Mouse (Mus musculus) liver, embryonic 15.5 days (tissue): ENCODE measurements around the gene Gpr18. TPM values are rescaled to one million over a fixed set of nuclear protein-coding genes. Genes with fewer than 3 reads are reported as not detected.

Experiments used
- ATAC-seq: fragments of 200-750 bp; cut with Nextera tagmentation; 2 replicates; pipeline ENCODE4 v1.8.0; 2017; ENCODE audit warnings: moderate number of reproducible peaks, mild to moderate bottlenecking, moderate library complexity; ENCODE audit not compliant: insufficient read depth
- H3K27ac ChIP-seq: fragments of 300-500 bp; sonication (generic); replicated peaks from 2 replicates; pipeline ENCODE4 v1.5.1; 2015; ENCODE audit warnings: mild to moderate bottlenecking, inconsistent platforms
- H3K27me3 ChIP-seq: fragments of 300-500 bp; sonication (generic); 2 replicates; pipeline ENCODE4 v1.6.1; 2015; ENCODE audit warnings: mild to moderate bottlenecking, inconsistent platforms
- H3K36me3 ChIP-seq: fragments of 300-500 bp; sonication (generic); replicated peaks from 2 replicates; pipeline ENCODE4 v1.6.1; 2015; ENCODE audit warnings: moderate library complexity, mild to moderate bottlenecking, inconsistent platforms
- H3K4me1 ChIP-seq: fragments of 300-500 bp; sonication (generic); replicated peaks from 2 replicates; pipeline ENCODE4 v1.6.1; 2015; ENCODE audit warnings: inconsistent platforms
- H3K4me2 ChIP-seq: fragments of 300-500 bp; sonication (generic); 2 replicates; pipeline ENCODE4 v1.6.1; 2015; ENCODE audit warnings: moderate library complexity, mild to moderate bottlenecking, inconsistent platforms
- H3K4me3 ChIP-seq: fragments of 300-500 bp; sonication (generic); replicated peaks from 2 replicates; pipeline ENCODE4 v1.5.1; 2015; ENCODE audit warnings: mild to moderate bottlenecking, inconsistent platforms
- H3K9ac ChIP-seq: fragments of 300-500 bp; sonication (generic); 2 replicates; pipeline ENCODE4 v1.6.1; 2015; ENCODE audit warnings: moderate library complexity, mild to moderate bottlenecking, inconsistent platforms
- H3K9me3 ChIP-seq: fragments of 300-500 bp; sonication (generic); replicated peaks from 2 replicates; pipeline ENCODE4 v1.6.1; 2016; ENCODE audit warnings: inconsistent platforms
- WGBS: fragments of 180-500 bp; shearing (Covaris S2); methylation state at CpG from one replicate; pipeline ENCODE4 v1.1.7; 2015; ENCODE audit warnings: mixed read lengths; ENCODE audit not compliant: insufficient replicate concordance; 5-methylcytosine and 5-hydroxymethylcytosine counted together
- polyA plus RNA-seq: library from polyadenylated mRNA; unstranded; fragments of >200 nt; fragmentation: Nextera tagmentation; extraction: Ambion mirVana; gene quantifications from 2 replicates; pipeline ENCODE4 v1.2.1, GENCODE M21; 2015

Gpr18 gene
- polyA plus RNA-seq, 1 experiment from 2014 or later: 0.13 TPM

DNA sequence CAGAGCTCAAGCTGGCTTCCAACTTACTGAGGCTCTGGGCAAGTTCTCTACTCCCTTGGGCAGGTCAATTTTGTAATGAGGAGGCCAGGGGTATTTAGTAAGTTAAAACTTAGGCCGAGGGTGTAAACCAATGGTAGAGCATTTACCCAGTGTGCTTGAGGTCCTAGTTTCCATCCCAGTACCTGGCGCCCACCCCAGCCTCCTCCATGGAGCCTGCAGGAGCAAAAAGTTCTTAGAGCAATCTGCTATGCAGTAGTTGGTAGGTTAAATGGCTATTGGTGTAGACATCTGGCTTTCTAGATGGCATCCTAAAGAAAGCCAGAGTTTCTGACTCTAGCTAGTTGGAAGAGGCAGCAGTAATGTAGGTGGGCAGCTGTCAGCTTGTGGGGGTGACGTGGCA, 33.9 kb upstream of the Gpr18 start:
- Histone ChIP-seq H3K9me3 (no peaks in the 10 kb centered on the region), H3K4me2 (no peak overlapping the region), H3K4me3 (no peak overlapping the region), H3K4me1 (peaks cover 9% of the 10 kb centered on the region), H3K36me3 (peaks cover 6% of the 10 kb centered on the region; the same call in 1 of the 2 replicates), H3K9ac (no peak overlapping the region), H3K27ac (no peak overlapping the region), H3K27me3 (no peaks in the 10 kb centered on the region)
- WGBS: 69% methylated on average over 3 of the region's 3 CpGs
- ATAC-seq: no peak

DNA sequence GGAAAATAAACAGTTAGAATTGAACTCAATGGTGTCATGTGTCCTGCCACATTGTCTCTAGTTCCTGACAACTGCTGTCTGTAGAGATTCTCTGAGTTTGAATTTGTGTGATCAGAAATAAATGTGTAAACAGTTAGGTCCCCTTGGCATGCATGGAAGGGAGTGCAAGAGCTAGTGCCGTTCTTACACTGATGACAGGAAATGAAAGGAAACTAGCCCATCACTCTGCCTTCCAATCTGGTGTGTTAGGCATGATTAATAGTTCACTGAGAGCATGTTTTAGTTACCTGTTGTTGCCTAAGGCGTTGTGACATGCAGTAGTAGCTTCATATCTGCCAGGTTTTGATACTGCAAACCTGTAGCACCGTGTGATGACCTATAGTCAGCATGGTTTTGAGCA, 32.4 kb upstream of the Gpr18 start:
- Histone ChIP-seq H3K4me3 (no peak overlapping the region), H3K9ac (no peak overlapping the region), H3K27me3 (no peaks in the 10 kb centered on the region), H3K4me1 (peaks cover 9% of the 10 kb centered on the region), H3K36me3 (no peaks in the 10 kb centered on the region), H3K9me3 (no peaks in the 10 kb centered on the region), H3K27ac (no peak overlapping the region), H3K4me2 (no peak overlapping the region)
- WGBS: 59% methylated on average over 3 of the region's 3 CpGs
- no peak for ATAC-seq

DNA sequence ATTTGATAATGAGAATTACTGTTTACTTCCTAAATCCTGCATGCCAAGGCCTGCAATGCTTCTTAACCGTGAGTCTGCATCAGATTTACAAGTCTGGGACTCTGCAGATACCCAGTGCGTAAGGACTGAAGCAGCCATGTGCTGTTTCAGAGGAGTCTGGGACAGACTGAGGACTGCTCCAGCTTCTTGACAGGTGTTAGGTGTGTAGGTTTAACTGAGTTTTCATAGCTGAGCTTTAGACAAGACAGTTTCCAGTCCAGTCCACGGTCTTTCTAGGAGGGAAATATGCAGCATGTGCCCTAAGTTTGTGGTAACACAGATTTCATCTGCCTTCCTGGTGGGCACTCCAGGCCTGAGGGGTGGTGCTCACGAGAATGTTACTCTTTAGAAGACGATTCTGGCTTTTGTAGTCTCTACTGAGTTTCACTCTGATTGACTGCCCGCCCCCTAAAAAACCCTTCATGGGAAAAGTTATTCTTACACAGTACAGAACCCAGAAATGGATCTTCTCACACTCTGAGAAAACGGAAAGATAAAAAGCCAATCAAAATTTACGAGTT, 31.7 kb upstream of the Gpr18 start:
- Histone ChIP-seq H3K4me3 (no peak overlapping the region), H3K4me1 (peaks cover 9% of the 10 kb centered on the region), H3K27ac (no peak overlapping the region), H3K4me2 (no peak overlapping the region), H3K27me3 (no peaks in the 10 kb centered on the region), H3K9ac (no peak overlapping the region), H3K36me3 (no peaks in the 10 kb centered on the region), H3K9me3 (no peaks in the 10 kb centered on the region)
- no peak for ATAC-seq
- WGBS: 51% methylated on average over 8 of the region's 8 CpGs

DNA sequence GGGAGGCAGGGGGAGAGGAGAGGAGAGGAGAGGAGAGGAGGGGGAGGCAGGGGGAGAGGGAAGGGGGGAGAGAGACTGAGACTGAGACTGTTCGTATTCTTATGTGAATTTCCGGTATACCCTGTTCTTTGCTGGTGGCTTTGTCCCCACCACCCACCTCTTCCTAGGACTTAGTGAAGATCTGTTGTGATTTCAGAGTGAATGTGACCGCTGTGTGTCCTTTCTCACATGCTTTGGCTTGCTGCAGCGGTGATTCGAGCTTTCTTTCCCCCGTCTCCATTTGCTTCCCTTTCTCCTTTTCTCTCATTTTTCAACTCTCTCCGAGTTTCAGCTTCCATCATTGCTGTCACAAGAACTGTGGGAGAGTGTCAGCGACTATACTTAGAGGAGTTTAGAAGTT, 31.1 kb upstream of the Gpr18 start:
- H3K9me3 ChIP-seq: no peaks in the 10 kb centered on the region
- no peak for ATAC-seq
- no peaks in the 10 kb centered on the region for H3K27me3 ChIP-seq
- no peak overlapping the region for H3K4me3 ChIP-seq
- no peak overlapping the region for H3K4me2 ChIP-seq
- no peak overlapping the region for H3K9ac ChIP-seq
- WGBS: 56% methylated on average over 8 of the region's 8 CpGs
- H3K4me1 ChIP-seq: peaks cover 5% of the 10 kb centered on the region
- no peak overlapping the region for H3K27ac ChIP-seq
- no peaks in the 10 kb centered on the region for H3K36me3 ChIP-seq

DNA sequence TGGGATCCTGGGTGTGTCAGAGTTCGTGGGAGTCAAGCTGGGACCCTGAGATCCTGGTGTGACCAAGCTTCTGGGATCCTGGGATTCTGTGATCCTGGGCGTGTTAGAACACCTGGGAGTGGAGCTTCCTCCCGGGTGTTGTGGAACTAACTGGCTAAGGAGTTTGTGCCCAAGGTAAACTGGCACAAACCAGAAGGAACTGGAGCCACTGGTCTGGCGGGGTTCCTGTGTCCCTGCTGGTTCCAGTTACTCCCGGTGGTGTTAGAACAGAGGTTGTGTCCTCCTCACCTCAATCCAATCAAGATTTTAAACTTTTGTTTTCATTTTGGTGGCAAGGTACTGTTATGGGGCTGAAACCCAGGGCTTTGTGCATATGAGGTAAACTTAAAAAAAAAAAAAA, 30.6 kb upstream of the Gpr18 start:
- no peak overlapping the region for H3K4me3 ChIP-seq
- no peaks in the 10 kb centered on the region for H3K9me3 ChIP-seq
- H3K27ac ChIP-seq: no peak overlapping the region
- H3K4me1 ChIP-seq: no peaks in the 10 kb centered on the region
- no peaks in the 10 kb centered on the region for H3K27me3 ChIP-seq
- WGBS: 64% methylated on average over 5 of the region's 5 CpGs
- ATAC-seq: no peak
- no peaks in the 10 kb centered on the region for H3K36me3 ChIP-seq
- H3K4me2 ChIP-seq: no peak overlapping the region
- no peak overlapping the region for H3K9ac ChIP-seq

DNA sequence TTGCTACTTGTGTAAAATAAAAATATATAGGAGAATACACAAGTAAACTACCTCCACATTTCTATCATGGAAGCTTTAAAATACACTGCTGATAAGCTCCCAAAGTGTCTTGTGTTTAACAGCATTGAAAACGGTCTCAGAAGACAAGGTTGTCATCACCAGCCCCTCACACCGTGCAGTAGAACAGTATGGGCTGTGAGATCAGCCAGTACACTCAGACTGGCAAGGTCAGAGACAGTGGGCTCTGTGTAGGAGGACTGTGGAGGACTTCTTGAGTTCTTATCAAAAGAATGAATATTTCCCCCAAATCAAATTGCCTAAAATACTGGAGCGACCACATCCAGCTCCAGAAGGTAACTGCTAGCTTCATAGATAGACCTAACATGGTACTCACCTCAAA, 24.0 kb upstream of the Gpr18 start:
- Histone ChIP-seq H3K4me1 (peaks cover 14% of the 10 kb centered on the region), H3K4me3 (no peak overlapping the region), H3K27me3 (no peaks in the 10 kb centered on the region), H3K4me2 (no peak overlapping the region), H3K9me3 (no peaks in the 10 kb centered on the region; the same call in 1 of the 2 replicates), H3K27ac (no peak overlapping the region), H3K9ac (no peak overlapping the region), H3K36me3 (0 out of 2 replicates have a peak, but pooled peaks cover 9% of the 10 kb centered on the region)
- WGBS: 69% methylated on average over 3 of the region's 3 CpGs
- no peak for ATAC-seq

DNA sequence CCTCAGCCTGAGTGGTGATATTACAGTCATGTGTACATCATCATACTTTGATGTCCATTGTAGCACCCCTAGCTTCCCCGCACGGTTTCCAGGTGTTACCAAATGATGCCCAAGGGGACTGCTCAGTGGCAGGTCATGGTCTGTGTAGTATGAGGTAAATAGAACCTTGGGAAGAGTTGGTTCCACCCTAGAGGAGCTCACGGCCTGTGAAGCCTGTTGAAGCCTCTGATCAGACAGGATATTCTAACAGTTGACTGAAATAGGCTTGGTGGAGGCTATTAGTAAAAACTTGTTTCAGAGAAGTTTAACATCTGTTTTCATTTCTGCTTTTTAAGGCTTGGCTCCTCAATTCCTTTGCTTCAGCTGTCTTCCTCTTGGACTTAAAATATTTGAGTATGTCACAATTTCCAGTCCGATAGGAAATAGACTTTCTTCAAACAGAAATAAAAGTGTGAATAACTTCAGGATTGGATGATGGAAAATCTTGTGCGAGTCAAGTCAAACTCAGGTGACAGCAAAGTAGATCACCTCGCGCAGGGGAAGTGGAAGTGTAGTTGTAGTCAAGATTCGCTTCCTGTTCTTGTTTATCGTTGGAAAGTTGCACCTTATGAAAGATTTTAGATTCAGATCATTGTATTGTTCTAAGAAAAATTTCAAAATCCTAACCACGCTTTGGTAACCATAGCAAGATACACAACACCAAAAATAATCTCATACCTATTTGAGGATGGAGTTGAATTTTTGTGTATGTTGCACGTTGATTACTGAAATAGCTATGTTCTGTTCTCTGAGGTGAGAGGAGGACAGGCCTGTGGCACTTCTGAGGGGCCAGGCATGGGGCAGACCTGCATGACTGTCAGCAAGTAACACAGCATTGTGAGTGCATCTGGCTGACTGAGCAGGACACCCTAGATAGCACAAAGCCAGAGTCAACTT, 22.9 kb upstream of the Gpr18 start:
- 0 out of 2 replicates have a peak overlapping the region, but pooled peaks have one; percentile 16 for H3K27ac ChIP-seq

DNA sequence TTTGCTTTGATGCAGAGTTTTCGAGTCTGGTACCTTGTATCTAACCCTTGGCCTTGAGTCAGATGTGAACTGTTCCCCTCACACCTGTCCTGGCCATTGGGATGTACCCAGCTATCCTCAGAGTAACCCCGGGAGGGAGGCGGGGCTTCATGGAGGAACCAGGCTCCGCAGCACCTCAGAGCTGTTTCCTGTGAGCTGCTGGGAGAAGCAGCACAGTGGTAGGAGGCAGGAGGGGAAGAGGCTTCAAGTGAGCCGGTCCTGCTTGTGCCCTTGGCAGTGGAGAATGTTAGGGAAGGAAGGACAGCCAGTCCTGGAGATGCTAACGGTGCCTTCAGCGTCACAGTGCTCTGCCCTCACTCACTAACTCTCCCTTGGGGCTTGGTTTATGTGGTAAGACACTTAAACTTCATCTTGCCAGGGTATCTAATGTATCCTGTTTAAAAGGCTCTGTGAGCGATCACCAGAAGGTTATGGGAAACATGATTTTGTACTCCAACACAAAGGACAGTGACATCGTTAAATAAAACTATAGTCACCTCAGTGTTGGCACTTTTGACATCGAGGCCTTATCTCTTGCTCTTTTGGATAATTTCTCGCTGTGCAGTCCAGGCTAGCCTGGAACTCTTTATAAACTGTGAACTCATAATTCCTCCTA, 22.1 kb upstream of the Gpr18 start:
- ATAC-seq: peak; percentile 31; the same call in 1 of the 2 replicates
- 37% methylated on average over 11 of the region's 11 CpGs for WGBS
- peaks cover 14% of the 10 kb centered on the region for H3K4me1 ChIP-seq
- H3K4me3 ChIP-seq: no peak overlapping the region
- H3K36me3 ChIP-seq: peaks cover 20% of the 10 kb centered on the region; the same call in 1 of the 2 replicates
- H3K27me3 ChIP-seq: no peaks in the 10 kb centered on the region
- H3K27ac ChIP-seq: 0 out of 2 replicates have a peak overlapping the region, but pooled peaks have one; percentile 16
- no peak overlapping the region for H3K9ac ChIP-seq
- H3K4me2 ChIP-seq: no peak overlapping the region
- H3K9me3 ChIP-seq: no peaks in the 10 kb centered on the region; the same call in 1 of the 2 replicates

More for the DNA sequence above, 22.9 kb upstream of the Gpr18 start:
- ATAC-seq: no peak
- Histone ChIP-seq H3K27me3 (no peaks in the 10 kb centered on the region), H3K9me3 (no peaks in the 10 kb centered on the region; the same call in 1 of the 2 replicates), H3K4me2 (no peak overlapping the region), H3K9ac (no peak overlapping the region), H3K36me3 (peaks cover 19% of the 10 kb centered on the region; the same call in 1 of the 2 replicates), H3K4me1 (peaks cover 14% of the 10 kb centered on the region), H3K4me3 (no peak overlapping the region)
- WGBS: 65% methylated on average over 11 of the region's 11 CpGs

DNA sequence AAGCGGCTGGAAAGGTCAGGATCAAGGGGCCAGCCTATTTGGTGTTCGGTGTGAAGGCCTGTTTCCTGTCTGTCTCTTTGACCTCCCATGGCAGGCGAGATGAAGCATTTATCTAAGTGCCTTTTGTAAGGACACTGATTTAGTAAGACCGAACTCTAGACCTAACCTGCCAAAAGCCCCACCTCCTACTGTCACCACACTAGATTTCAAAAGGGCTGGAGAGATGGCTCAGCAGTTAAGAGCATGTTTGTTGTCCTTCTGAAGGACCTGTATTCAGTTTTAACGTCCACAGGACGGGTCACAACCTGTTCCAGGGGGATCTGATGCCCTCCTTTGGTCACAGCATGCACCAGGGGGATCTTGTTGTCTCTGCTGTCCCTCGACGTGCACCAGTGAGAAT, 21.3 kb upstream of the Gpr18 start:
- Histone ChIP-seq H3K9me3 (no peaks in the 10 kb centered on the region; the same call in 1 of the 2 replicates), H3K4me2 (no peak overlapping the region), H3K36me3 (peaks cover 20% of the 10 kb centered on the region; the same call in 1 of the 2 replicates), H3K27ac (no peak overlapping the region), H3K27me3 (no peaks in the 10 kb centered on the region), H3K9ac (no peak overlapping the region), H3K4me3 (no peak overlapping the region), H3K4me1 (peaks cover 18% of the 10 kb centered on the region)
- 70% methylated on average over 8 of the region's 8 CpGs for WGBS
- ATAC-seq: no peak

DNA sequence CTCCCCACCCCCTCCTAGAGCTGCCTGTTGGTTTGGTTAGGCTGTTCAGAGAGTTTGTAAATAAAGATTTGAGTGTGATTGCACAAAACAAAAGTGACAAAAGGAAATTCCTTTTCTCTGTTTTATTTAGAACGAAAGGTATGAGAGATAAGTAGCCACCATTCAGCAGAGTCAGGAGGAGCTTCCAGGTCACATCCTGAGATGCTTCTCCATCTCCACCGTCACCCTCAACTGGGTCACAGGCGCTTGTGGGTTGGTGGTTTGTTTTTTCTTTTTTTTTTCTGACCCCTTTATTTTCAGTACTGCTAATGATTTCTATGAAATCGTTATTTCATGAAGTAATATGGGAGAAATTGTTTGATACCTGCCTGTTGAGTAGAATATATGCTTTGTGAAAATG, 20.8 kb upstream of the Gpr18 start:
- WGBS: 68% methylated on average over 4 of the region's 4 CpGs

DNA sequence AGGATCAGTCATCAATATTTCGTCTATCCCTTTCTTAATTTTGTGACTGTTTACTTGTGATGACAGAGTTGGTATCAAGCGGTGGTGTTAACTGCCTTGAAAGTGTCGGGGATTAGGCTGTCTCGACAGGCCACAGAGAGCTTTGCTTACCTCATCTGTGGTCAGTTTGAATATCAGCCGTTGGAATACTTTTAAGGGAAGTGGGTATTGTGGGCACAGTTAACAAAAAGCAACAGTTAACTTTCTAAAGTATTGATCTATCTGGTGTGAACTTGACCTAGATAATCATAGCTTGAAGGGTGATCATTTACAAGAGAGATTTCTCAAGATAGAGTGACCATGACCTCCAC, 19.0 kb upstream of the Gpr18 start:
- Histone ChIP-seq H3K4me1 (peaks cover 36% of the 10 kb centered on the region), H3K36me3 (peaks cover 20% of the 10 kb centered on the region; the same call in 1 of the 2 replicates), H3K27ac (no peak overlapping the region), H3K9me3 (no peaks in the 10 kb centered on the region; the same call in 1 of the 2 replicates), H3K9ac (no peak overlapping the region), H3K27me3 (no peaks in the 10 kb centered on the region), H3K4me3 (no peak overlapping the region), H3K4me2 (no peak overlapping the region)
- 34% methylated on average over 5 of the region's 5 CpGs for WGBS
- ATAC-seq: no peak

More for the DNA sequence above, 20.8 kb upstream of the Gpr18 start:
- Histone ChIP-seq H3K27me3 (no peaks in the 10 kb centered on the region), H3K27ac (no peak overlapping the region), H3K4me3 (no peak overlapping the region), H3K36me3 (peaks cover 20% of the 10 kb centered on the region; the same call in 1 of the 2 replicates), H3K4me1 (peaks cover 23% of the 10 kb centered on the region), H3K4me2 (no peak overlapping the region), H3K9me3 (no peaks in the 10 kb centered on the region; the same call in 1 of the 2 replicates), H3K9ac (no peak overlapping the region)
- ATAC-seq: no peak
